Mouse (Mus musculus) ES-Bruce4 (cell line): ENCODE measurements around the gene Ankrd35. TPM values are rescaled to one million over a fixed set of nuclear protein-coding genes. Genes with fewer than 3 reads are reported as not detected.

Experiments
- H3K27ac ChIP-seq: 2 replicates; pipeline ENCODE4 v1.5.1; 2012; ENCODE audit warnings: low read length, inconsistent platforms; ENCODE audit not compliant: insufficient read depth
- H3K27me3 ChIP-seq: 2 replicates; pipeline ENCODE4 v1.6.1; 2012; ENCODE audit warnings: mild to moderate bottlenecking, low read length, inconsistent platforms; ENCODE audit not compliant: control insufficient read depth, poor library complexity, insufficient read depth, severe bottlenecking
- H3K36me3 ChIP-seq: 2 replicates; pipeline ENCODE4 v1.6.1; 2012; ENCODE audit warnings: inconsistent platforms, mild to moderate bottlenecking, low read length, moderate library complexity; ENCODE audit not compliant: control insufficient read depth, poor library complexity, insufficient read depth, severe bottlenecking
- H3K4me1 ChIP-seq: one replicate; pipeline ENCODE4 v1.8.1; 2011; ENCODE audit warnings: low read length; ENCODE audit not compliant: control insufficient read depth, insufficient read depth
- H3K4me3 ChIP-seq: 2 replicates; pipeline ENCODE4 v1.5.1; 2011; ENCODE audit warnings: low read depth, mild to moderate bottlenecking, low read length
- H3K9ac ChIP-seq: 2 replicates; pipeline ENCODE4 v1.6.1; 2012; ENCODE audit warnings: low read depth, mild to moderate bottlenecking, inconsistent platforms; ENCODE audit not compliant: poor library complexity, severe bottlenecking
- H3K9me3 ChIP-seq: replicated peaks from 2 replicates; pipeline ENCODE4 v1.6.1; 2012; ENCODE audit warnings: mild to moderate bottlenecking, low read length, inconsistent platforms; ENCODE audit not compliant: control insufficient read depth, poor library complexity, insufficient read depth, severe bottlenecking
- CTCF ChIP-seq: IDR thresholded peaks from one replicate; pipeline ENCODE4 v1.8.1; 2011; ENCODE audit warnings: low read depth, low read length
- EP300 ChIP-seq: IDR thresholded peaks from 2 replicates; pipeline ENCODE4 v1.6.1; 2011; ENCODE audit warnings: low read depth, low read length; ENCODE audit not compliant: insufficient read depth
- POLR2A ChIP-seq: IDR thresholded peaks from one replicate; pipeline ENCODE4 v1.8.1; 2011; ENCODE audit warnings: low read length; ENCODE audit not compliant: insufficient read depth
- polyA plus RNA-seq: library from polyadenylated mRNA; stranded (reverse); fragments of >200 nt; gene quantifications from 2 replicates; pipeline ENCODE4 v1.2.4, GENCODE M21; 2011; ENCODE audit warnings: low read depth; ENCODE audit not compliant: missing spikeins, insufficient read depth, insufficient read length

Gene Ankrd35
- polyA plus RNA-seq, 1 experiment = 3.5 TPM

DNA sequence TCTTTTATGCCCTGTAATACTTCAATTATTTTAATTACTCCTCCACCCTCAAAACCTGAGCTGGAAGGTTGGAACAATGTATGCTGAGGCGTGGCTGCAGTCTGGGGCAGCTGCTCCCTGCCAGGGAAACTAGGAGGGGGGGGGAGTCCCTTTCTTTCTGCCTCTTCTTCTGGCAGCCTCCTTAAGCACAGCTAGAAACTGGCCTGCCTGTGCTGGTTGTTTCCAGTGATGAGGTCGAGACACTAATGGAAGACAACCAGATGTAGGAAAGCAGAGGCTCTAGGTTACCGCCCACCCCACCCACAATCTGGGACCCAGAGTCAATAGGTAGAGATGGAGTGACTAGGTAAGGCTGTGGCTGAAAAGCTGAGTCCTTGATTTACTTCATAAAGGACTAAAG lies 5.8 kb downstream of the Ankrd35 start:
- Histone ChIP-seq H3K4me1 (peaks cover 13% of the 10 kb centered on the region), H3K9ac (no peak overlapping the region), H3K36me3 (no peaks in the 10 kb centered on the region), H3K27ac (peak overlapping the region; percentile 99), H3K9me3 (no peaks in the 10 kb centered on the region), H3K27me3 (no peaks in the 10 kb centered on the region), H3K4me3 (no peak overlapping the region)
- TF ChIP-seq POLR2A = peak; percentile 3
- peak; percentile 97 for TF ChIP-seq EP300
- TF ChIP-seq CTCF = no peak

GRCm38 (mm10) chr3:96678456-96678855 lies 8.5 kb downstream of the Ankrd35 start:
- peak; percentile 61; the same call in 1 of the 2 replicates for TF ChIP-seq EP300
- TF ChIP-seq CTCF = no peak

GRCm38 (mm10) chr3:96679159-96679674 lies 9.3 kb downstream of the Ankrd35 start:
- H3K9ac ChIP-seq = peak overlapping the region; percentile 15; the same call in 1 of the 2 replicates

More at GRCm38 (mm10) chr3:96678456-96678855, 8.5 kb downstream of the Ankrd35 start:
- Histone ChIP-seq H3K27ac (peak overlapping the region; percentile 89), H3K4me1 (peaks cover 7% of the 10 kb centered on the region), H3K4me3 (no peak overlapping the region), H3K27me3 (no peaks in the 10 kb centered on the region), H3K9me3 (no peaks in the 10 kb centered on the region), H3K36me3 (no peaks in the 10 kb centered on the region), H3K9ac (peak overlapping the region; percentile 15)

DNA sequence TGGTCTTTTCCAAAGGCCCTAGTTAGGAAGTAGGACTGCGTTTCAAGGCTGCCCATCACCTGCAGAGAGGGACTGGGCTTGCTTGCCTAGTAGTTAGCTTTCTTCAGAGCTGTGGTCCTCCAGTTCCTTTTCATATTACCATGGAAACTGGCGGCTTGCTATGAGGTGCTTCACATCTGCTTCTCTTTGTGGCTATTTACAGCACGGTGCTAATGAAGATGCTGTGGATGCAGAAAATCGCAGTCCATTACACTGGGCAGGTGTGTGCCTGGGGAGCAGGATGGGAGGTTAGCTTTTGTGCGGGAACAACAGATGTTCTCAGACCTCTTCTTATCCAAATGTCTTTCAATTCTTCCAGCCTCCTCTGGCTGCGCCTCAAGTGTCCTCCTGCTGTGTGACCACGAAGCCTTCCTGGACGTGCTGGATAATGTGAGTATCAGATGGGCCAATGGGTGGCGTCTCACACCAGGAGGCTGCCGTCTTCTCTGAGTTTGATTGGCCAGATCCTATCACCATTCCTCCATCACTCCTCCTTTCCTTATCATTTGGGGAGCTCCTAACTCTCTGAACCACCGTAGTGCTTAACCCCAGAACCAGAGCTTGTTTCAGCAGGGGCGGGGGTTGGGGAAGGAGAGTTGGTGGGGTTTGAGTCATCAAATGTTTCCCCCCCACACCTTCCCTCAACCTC lies 10.5 kb downstream of the Ankrd35 start:
- Histone ChIP-seq H3K9me3 (no peaks in the 10 kb centered on the region), H3K4me1 (peaks cover 5% of the 10 kb centered on the region), H3K4me3 (peak overlapping the region; percentile 20), H3K36me3 (no peaks in the 10 kb centered on the region), H3K27ac (peak overlapping the region; percentile 94), H3K9ac (no peak overlapping the region), H3K27me3 (no peaks in the 10 kb centered on the region)
- no peak for TF ChIP-seq CTCF
- TF ChIP-seq EP300 = peak; percentile 97

More at GRCm38 (mm10) chr3:96679159-96679674, 9.3 kb downstream of the Ankrd35 start:
- Histone ChIP-seq H3K4me1 (peaks cover 6% of the 10 kb centered on the region), H3K4me3 (peak overlapping the region; percentile 11; the same call in 1 of the 2 replicates), H3K9me3 (no peaks in the 10 kb centered on the region), H3K36me3 (no peaks in the 10 kb centered on the region), H3K27me3 (no peaks in the 10 kb centered on the region), H3K27ac (peak overlapping the region; percentile 89)
- TF ChIP-seq EP300 (peak; percentile 95), POLR2A (no peak)

GRCm38 (mm10) chr3:96683496-96683895 lies 13.6 kb downstream of the Ankrd35 start:
- Histone ChIP-seq H3K4me3 (no peak overlapping the region), H3K36me3 (no peaks in the 10 kb centered on the region), H3K9me3 (no peaks in the 10 kb centered on the region), H3K27me3 (no peaks in the 10 kb centered on the region), H3K9ac (no peak overlapping the region), H3K27ac (no peak overlapping the region), H3K4me1 (peaks cover 5% of the 10 kb centered on the region)
- TF ChIP-seq POLR2A = no peak
- no peak for TF ChIP-seq CTCF
- no peak for TF ChIP-seq EP300

- TF ChIP-seq CTCF (no peak), EP300 (no peak), POLR2A (no peak)
- Histone ChIP-seq H3K36me3 (no peaks in the 10 kb centered on the region), H3K27me3 (no peaks in the 10 kb centered on the region), H3K9ac (peak overlapping the region; percentile 49), H3K4me3 (peak overlapping the region; percentile 58), H3K4me1 (peaks cover 5% of the 10 kb centered on the region), H3K9me3 (no peaks in the 10 kb centered on the region), H3K27ac (no peak overlapping the region)
Observed at GRCm38 (mm10) chr3:96684151-96684821, 14.4 kb downstream of the Ankrd35 start.
